Mouse (Mus musculus) lung, postnatal 10 days (tissue): Measurements from ENCODE around the gene Bcl2l13.
"Not testable (repeated sequence)": the region's sequence is repeated elsewhere in the genome, so short reads cannot be mapped to it uniquely, and the experiment has no call there.

Experiments used
- DNase-seq: peaks from one replicate; pipeline ENCODE4 v3.0.0; 2021

Gene Bcl2l13

GRCm38 (mm10) chr6:120835474-120836374 lies at the start of gene Bcl2l13:
Bcl2l13 (plus strand) TSS chr6:120836212.
- peak; percentile 97 for DNase-seq

GRCm38 (mm10) chr6:120788068-120788607 lies 47.9 kb upstream of the Bcl2l13 start:
- DNase-seq = no peak

- no peak for DNase-seq
Measured at GRCm38 (mm10) chr6:120788904-120789303, 47.1 kb upstream of the Bcl2l13 start.

DNA sequence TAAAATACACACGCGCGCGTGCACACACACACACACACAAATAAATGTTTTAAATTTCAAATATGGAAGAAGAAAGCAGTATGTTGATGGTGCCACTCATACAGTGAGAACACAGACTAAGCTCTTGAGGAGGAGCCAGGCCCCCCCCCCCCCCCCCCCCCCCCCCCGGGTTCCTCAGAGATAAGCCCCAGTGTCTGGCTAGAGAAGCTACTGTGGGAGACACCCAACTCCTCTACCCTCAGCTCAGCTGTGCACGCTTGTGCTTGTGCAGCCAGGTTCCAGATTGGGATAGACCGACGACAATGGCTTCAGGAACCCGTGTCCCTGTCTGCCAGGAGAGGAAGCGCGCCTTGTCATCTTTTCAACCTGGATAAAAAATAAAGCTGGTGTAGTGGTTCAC lies 45.9 kb upstream of the Bcl2l13 start:
- no peak for DNase-seq

DNA sequence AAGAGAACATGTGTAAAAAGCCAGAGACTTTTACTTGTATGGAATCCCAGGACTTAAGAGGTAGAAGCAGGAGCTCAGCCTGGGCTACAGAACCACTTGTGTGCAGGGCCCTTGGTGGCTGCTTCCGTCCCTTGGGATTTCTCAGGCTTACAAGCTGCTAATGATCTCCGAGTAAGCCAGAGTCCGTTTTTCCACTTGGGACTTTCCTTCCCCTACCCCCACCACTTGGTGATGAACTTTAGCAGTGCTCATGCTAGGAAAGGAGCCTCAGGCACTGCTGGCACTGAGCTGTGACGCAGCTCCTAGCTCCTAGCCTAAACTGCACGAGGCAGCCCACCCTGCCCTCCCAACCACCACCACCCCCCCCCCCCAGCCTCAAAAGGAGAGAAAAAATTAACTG lies 45.3 kb upstream of the Bcl2l13 start:
- no peak for DNase-seq

GRCm38 (mm10) chr6:120792947-120793346 lies 43.1 kb upstream of the Bcl2l13 start:
- peak; percentile 4 for DNase-seq

GRCm38 (mm10) chr6:120795422-120796086 lies 40.5 kb upstream of the Bcl2l13 start:
- DNase-seq = no peak

GRCm38 (mm10) chr6:120796111-120796510 lies 39.9 kb upstream of the Bcl2l13 start:
- no peak for DNase-seq

DNA sequence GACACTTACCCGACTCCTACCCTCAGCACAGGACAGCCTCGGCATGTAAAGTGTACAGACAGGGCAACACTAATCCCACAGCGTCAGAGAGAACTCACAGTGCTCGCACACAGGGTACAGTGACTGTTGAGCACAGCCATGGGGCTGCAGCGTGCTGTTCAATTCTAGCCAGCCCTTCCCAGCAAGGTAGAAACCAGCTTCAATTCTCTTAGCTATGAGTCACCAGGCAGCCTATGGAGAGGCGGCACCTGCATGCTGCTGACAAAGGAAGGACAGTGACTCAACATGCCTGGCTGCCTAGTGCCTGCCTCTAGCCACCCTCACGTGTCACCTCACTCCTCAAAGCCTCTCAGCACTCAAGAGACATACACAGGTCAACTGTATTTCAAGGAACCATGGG lies 38.0 kb upstream of the Bcl2l13 start:
- no peak for DNase-seq

DNA sequence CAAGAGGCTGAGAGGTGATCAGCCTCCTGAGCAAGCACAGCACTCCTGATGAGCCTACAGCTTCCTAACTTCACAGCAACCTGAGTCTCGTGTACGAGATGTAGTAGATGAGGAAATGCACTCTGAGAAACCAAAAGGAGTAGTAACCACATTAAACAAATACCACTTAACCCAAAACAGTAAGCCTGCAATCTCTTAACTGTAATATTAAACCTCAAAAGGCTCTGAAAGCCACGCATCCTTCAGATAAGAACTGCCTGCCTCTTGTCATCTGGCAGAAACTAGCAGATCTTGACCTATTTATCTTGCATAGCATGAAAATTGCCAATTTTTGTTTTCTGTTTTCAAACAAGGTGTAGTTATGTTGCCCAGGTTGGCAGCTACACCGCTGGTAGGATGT lies 37.1 kb upstream of the Bcl2l13 start:
- no peak for DNase-seq

GRCm38 (mm10) chr6:120799581-120800041 lies 36.4 kb upstream of the Bcl2l13 start:
- no peak for DNase-seq

DNA sequence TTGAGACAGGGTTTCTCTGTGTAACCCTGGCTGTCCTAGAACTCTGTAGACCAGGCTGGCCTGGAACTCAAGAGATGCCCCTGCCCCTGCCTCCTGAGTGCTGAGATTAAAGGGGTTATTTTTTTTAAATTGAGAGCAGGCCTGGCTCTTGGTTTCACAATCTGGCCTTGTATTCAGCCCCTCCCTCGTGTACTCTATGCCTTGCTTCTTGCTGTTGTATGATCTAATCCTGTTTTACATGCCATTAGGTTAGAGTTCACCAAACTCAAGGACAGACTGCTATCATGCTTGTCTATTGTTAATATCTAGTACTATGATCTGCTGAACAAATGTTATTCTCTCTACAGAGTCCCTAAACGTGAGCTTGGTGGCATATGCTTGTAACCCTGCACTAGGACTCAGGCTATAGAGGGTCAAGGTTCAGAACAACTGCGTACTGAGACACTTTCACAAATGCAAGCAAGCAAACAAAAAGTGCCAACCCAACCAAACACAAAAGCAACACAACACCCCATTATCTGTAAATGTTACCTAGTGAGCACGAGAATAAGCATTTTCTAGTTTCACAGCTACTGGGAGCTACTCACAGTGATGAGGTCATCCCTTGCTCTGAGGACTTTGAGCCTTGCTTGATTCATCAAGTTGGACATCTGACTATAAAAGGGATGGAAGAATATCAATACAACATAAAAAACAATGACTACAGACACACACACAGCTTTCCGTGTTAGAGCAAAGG lies 28.8 kb upstream of the Bcl2l13 start:
- DNase-seq = no peak

DNA sequence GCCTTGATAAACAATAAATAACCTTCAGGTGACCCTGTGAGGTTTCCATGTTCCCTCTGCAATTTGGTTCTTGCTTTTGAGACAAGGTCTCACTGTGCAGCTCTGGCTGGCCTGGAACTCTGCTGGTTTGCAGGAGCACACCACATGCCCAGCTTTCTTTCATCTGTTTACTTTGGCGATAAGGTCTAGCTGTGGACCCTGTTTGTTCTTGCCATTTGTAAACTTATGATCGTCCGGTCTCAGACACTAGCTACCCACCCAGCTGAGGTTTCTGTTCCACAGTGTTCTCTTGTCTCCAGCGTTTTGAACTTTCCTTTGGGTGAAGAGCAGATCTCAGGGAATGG lies 28.3 kb upstream of the Bcl2l13 start:
- DNase-seq = no peak

GRCm38 (mm10) chr6:120811999-120812398 lies 24.0 kb upstream of the Bcl2l13 start:
- DNase-seq = not testable (repeated sequence)

DNA sequence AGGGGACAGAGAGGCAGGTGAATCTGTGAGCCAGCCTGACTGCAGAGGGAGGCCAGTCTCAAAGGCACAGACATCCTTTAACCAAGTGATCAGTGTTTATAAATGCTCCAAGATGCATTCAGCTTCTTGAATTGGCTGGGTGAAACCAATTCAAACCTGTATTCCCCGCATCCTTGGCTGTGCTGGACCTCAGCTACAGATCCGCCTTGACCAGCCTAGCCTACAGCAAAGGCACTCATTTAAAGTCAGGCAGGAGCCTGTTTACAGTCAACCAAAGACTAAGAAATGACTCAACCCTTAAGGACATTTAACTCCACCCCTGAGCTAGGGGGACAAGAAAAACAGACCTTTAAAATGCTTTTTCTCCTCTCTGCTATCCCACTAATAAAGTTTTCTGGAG lies 16.7 kb upstream of the Bcl2l13 start:
- DNase-seq = no peak

DNA sequence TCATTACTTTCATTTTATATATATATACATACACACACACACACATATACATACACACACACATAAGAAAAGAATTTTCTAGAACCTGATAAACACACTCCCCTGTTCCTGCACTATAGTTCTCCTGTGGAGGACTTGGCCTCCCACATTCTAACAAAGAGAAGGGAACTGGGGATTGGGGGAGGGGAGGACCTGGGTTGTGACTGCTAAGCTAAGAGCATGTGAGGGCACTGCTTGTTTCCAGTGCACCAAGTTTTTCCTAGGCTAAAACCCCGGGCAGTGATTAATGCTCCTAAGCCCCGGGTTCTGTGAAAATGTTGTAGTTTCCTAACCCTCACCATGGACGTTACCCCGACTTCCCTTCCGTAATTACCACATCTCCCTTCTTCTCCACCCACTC lies 15.9 kb upstream of the Bcl2l13 start:
- peak; percentile 6 for DNase-seq

DNA sequence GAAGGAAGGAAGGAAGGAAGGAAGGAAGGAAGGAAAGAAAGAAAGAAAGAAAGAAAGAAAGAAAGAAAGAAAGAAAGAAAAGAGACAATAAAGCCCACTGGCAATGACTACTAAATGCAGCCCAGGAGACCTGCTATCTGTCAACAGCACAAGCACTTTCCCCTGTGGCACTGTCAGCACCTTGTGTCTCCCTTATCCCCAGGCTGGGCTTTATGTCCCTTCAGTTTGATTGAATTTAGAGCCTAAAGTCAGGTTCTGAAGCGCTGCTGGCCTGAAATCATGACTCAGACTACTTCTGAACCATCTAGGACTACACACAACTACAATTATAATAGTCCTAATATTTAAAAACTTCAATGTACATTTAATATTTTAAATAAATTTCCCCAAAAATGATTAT lies 15.1 kb upstream of the Bcl2l13 start:
- no peak for DNase-seq

GRCm38 (mm10) chr6:120821715-120822114 lies 14.3 kb upstream of the Bcl2l13 start:
- DNase-seq = no peak

- peak; percentile 97 for DNase-seq
Measured at GRCm38 (mm10) chr6:120822307-120822928, 13.6 kb upstream of the Bcl2l13 start, which contains the start of gene Atp6v1e1. Atp6v1e1 (minus strand) TSS chr6:120822793.

GRCm38 (mm10) chr6:120822937-120823614 lies 12.9 kb upstream of the Bcl2l13 start:
- DNase-seq = peak; percentile 31

DNA sequence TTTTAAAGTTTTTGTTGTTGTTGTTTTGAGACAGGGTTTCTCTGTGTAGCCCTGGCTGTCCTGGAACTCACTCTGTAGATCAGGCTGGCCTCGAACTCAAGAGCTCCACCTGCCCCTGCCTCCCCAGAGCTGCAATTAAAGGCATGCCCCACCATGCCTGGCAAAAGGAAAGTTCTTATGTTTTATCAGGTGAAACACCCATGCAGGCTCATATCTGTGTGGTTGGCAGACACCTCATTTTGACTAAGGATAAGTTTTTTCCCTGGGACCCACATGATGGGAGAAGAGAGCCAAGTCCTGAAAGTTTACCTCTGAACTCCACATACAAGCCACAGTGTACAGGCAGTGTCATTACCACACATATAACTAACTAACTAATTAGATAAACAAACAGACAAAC lies 6.0 kb upstream of the Bcl2l13 start:
- DNase-seq = no peak
